Mouse (Mus musculus) telencephalon, adult 2 months (tissue): ENCODE measurements at regions not wholly inside any gene's neighbourhood (a gene's known extent, or its start where the extent isn't known, plus 50 kb on each side); places are given as distances from the start of the nearest gene placed in this dataset.
A peak's percentile ranks its signal among the peaks of the same experiment; 100 is the strongest.

Experiments
- DNase-seq: peaks from one replicate; pipeline ENCODE4 v3.0.0-alpha.2; 2011; ENCODE audit warnings: low read depth, low spot score

- DNase-seq: no peak
Observed at GRCm38 (mm10) chr14:45984135-45984892, 326.4 kb upstream of the Ddhd1 start.

DNA sequence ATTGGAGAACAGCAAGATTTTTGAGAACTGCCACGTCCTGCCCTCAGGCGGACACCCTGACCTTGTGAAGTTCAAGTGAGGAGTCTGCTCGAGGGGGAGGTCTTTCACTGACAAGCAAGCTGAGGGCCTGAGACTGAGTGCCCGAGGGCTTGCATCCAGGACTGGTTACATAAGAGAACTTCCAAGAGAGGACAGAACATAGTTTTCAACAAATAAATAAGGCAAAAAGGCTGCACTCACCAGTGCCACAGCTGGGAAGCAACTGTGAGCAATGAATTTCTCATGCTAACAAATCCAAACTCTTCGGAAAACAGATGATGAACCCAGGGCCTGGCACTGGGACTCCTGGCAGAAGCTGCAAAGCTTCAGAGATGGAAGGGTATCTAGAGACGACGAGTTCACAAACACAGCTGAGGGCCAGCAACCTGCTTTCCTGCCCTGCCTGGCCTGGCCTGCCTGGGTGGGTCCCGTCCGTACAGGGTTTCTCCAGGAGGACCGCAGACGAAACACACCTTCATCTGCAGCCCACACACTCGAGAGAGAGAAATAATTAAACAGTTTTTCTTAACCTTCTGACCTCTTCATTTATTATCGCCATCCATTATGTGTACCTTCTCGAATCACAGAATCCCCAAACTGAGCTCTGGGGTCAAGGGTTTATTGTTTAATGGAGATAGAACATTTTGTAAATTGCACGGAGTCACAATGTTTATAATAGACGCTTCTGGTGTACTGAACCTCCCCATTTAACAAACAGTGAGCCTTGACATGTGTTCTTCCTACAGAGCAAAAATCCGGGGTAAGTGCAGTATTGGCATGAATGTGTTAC, 334.3 kb upstream of the Ddhd1 start:
- DNase-seq: no peak

- DNase-seq: no peak
Observed at GRCm38 (mm10) chr14:45992870-45993135, 334.9 kb upstream of the Ddhd1 start.

DNA sequence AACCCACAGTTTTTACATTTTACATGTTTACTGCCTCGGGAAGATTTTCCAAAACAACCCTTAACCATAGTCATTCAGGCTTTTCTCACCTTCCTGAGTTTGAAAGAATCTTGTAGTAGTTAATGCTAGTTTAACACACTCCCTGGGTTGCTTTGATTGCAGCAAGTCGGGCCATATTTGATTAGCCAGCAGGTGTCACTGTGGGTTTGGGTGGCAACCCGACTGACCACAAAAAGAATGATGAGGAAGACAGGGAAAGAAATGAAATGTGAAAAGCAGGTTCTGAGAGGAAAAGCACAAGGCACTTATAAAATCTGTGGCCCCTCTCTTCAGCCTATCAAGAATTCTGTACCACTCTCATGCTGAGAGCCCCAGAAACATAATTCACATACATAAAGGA, 335.7 kb upstream of the Ddhd1 start:
- DNase-seq: peak; percentile 36

GRCm38 (mm10) chr14:45996760-45997159, 338.8 kb upstream of the Ddhd1 start:
- no peak for DNase-seq

- DNase-seq: no peak
Observed at GRCm38 (mm10) chr14:46004078-46004477, 346.1 kb upstream of the Ddhd1 start.

GRCm38 (mm10) chr14:46005307-46005706, 347.4 kb upstream of the Ddhd1 start:
- DNase-seq: no peak

DNA sequence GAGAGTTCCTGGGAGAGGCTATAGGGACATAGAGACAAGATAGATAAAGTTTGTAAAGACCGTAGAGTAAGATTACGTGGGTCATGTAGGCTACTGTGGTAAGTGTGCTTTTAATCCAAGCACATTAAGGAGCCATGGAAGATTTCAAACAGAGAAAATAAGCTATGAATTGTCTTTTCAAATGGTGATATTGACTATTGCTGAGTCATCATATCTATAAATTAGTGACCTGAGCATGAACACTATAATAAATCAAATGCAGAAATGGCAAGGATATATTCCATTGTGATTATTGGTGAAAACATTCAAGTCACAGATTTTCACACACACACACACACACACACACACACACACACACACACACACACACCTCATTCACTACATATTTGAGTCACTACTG, 355.3 kb upstream of the Ddhd1 start:
- no peak for DNase-seq

DNA sequence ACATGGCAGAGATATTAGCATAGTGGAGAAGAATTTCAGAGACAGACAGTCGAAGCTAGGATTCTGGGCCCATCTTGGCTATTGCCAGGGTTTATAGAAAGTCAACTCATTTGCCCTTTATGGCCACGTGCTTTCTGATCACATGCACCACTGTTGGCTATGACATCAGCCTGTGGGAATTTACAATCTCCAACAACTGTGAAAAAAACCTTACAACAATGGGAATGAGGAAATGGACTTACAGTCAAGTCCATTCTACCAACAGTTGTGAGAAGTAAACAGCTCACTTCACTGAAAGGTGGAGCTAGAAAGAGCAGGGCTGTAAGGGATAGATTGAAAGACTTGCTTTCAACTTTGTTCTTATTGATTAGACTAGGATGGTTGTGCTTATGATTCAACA, 356.1 kb upstream of the Ddhd1 start:
- no peak for DNase-seq

- DNase-seq: no peak
Observed at GRCm38 (mm10) chr14:46015682-46016400, 357.9 kb upstream of the Ddhd1 start.

GRCm38 (mm10) chr14:46016701-46017106, 358.8 kb upstream of the Ddhd1 start:
- DNase-seq: no peak

- no peak for DNase-seq
Observed at GRCm38 (mm10) chr14:46017286-46017685, 359.3 kb upstream of the Ddhd1 start.

DNA sequence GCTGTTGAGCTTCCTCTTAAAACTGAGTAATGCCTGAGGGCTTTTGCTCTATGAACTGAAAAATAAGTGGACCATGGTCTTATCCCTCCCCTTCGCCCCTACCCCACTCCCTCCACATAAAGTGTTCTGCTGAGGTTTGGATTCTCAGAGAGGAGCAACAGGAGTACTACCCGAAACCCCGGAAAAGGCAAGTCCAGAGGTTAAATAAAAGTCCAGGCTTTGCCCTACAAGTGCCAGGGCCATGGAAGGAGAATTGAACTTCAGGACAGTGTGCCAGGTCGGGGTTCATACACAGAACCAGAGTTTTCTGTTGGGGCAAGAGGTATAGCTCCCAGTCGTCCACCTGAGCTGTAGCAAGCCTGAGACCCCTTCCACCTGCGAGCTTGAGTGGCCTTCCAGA, 360.0 kb upstream of the Ddhd1 start:
- DNase-seq: no peak

DNA sequence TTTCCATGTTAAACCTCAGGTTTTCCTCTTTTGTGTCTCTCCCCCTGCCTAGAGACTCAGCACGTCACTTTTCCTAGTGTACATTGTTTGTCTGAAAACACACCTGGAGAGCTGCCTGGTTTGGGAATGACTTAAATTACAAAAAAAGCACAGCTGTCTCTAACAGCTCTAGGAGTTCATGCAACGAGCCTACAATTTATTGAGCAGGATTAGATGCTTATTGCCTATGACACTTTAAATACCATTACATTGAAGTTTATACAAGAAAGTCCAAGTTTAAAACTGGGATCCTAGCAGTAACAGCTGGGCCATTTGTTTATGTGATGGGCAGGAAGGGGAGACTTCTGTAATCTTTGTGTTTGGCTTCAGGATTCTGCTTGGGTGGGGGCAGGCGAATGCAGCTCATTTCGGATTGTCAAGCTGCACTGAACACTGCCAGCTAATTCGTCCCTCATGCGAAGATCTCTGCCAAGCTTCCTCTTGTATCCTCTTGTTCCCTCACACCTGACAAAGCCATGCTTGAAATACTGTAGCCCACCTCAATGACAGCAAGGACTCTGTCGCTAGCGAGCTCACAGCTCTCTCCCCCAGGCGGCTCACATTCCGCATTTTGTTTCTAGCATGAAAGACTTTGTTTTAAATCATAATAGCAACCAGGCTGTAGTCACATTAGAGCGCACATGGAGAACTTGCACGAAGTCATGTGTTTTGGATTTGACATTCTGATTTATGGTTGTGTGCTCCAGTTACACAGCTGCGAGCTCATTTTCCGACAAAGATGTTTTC, 359.8 kb upstream of the Gm15217 start:
- DNase-seq: no peak

- DNase-seq: no peak
Observed at GRCm38 (mm10) chr14:46034301-46034700, 344.9 kb upstream of the Gm15217 start.

- no peak for DNase-seq
Observed at GRCm38 (mm10) chr14:46060622-46061381, 318.4 kb upstream of the Gm15217 start.

DNA sequence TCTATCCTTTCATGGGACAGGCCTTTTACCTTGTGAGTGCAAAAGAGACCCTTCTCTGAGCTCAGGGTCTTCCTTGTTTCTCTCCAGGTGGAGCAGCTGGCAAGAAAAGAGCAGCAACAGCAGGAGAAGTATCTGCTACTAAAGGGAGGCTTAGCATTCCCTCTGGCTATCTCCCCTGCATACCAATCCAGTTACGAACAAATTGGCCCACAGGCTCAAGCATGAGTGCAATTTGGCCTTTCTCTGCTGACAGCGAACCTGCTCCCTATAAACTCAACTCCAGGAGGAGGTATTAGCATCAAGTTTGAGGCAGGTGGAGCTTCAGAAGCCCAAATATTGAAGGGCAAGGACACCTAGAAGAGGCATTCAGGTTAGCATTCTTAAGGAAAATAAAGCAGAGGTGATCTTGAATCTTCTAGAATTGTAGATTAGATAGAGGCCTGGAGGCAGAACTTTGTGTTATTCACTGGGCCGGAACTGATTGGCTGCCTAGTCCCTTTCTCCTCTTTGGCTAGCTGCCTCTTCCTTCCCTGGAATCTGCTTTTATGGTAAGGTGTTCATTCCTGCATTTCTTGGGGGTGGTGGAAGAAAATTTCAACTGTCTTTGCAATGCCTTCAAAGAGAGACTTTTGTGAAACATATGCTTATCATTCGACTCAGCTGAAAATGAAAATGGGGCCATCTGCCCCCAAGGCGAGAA, 312.0 kb upstream of the Gm15217 start:
- no peak for DNase-seq

DNA sequence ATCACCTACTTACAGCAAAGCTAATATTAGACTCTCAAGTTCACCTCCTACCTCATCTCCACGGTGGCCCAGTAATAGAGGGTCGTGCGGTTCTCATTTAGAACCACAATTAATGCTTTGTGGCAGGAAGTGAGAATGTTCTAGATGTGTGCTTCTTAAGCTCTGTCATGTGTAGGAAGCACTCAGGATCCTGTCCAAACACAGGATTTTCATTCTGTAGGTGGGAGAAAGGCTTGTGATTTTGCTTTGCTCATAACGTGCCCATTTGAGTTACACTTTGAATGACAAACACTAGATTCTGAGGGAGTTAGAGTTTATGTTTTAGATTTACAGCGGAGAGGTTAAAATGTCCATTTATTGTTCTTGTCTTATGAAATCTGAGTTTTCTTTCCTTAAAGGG, 308.0 kb upstream of the Gm15217 start:
- peak; percentile 34 for DNase-seq

DNA sequence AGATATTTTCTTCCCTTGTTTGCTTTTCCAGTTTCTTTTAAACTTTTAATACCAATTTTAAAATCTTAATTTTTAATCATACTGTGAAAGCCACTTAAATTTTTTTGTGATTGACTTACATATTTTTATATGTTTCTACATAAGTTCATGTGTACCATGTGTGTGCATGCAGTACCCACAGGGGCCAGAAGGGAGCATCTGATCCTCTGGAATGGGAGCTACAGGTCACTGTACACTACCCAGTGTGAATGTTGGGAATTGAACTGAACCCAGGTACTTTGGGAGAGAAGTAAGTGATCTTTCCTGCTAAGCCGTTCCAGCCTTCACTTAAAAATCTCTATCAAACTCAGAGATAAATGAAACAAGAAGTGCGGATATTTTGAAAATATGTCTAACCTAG, 302.5 kb upstream of the Gm15217 start:
- no peak for DNase-seq

DNA sequence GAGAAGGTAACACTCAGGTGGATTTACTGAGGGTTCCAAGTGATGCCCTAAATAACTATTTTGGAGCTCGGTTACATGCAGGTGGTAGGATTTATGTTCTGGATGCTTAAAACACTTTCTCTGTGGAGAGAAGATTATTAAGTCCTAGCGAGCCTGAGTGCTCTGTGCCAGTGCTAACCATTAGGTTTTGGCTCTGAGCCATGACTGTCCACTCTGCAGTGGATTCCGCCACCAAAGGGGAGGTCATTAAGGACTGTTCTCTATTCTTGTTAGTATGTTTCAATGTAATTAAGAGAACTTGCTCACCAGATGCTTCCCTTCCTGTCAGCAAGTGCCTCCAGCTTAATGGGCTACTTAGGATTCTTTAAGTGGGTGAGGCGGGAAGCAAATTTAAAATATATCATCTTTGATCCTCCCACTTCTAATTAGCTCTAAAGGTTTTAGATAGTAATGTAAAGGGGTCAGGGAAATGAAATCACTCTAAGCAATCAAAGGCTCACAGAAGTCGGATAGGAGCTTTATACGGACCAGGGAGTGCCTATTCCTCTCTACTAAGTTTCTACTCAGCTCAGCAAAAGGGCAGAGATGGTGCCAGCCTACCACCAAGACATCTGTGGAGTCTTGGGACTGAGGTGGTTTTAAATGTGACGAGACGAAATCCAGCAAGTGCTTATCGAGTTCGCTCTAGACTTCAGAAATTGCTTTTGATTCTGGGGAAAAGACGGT, 301.6 kb upstream of the Gm15217 start:
- DNase-seq: no peak
